Mouse (Mus musculus) liver, adult 2 months (tissue): ENCODE measurements at regions not wholly inside any gene's neighbourhood (a gene's known extent, or its start where the extent isn't known, plus 50 kb on each side); places are given as distances from the start of the nearest gene placed in this dataset.

ENCODE experiments used
- DNase-seq: peaks from one replicate; pipeline ENCODE4 v3.0.0-alpha.2; 2011; ENCODE audit warnings: low read depth, low spot score; ENCODE audit errors: extremely low read depth
- H3K27ac ChIP-seq: fragments of 200-500 bp; replicated peaks from 2 replicates; pipeline ENCODE4 v1.5.1; 2012; ENCODE audit warnings: low read depth, mild to moderate bottlenecking, control low read depth, inconsistent platforms, low read length; ENCODE audit not compliant: insufficient read depth
- H3K27me3 ChIP-seq: fragments of 200-500 bp; 2 replicates; pipeline ENCODE4 v1.6.1; 2012; ENCODE audit warnings: mild to moderate bottlenecking, moderate library complexity, low read length, inconsistent platforms; ENCODE audit not compliant: control insufficient read depth, insufficient read depth
- H3K36me3 ChIP-seq: fragments of 200-500 bp; 2 replicates; pipeline ENCODE4 v1.6.1; 2012; ENCODE audit warnings: low read length, inconsistent platforms; ENCODE audit not compliant: control insufficient read depth, insufficient read depth
- H3K4me1 ChIP-seq: fragments of 200-500 bp; 2 replicates; pipeline ENCODE4 v1.6.1; 2011; ENCODE audit warnings: low read length; ENCODE audit not compliant: control insufficient read depth, insufficient read depth
- H3K4me3 ChIP-seq: fragments of 200-500 bp; 2 replicates; pipeline ENCODE4 v1.5.1; 2011; ENCODE audit warnings: low read depth, mild to moderate bottlenecking, control low read depth, low read length, moderate library complexity; ENCODE audit not compliant: insufficient read depth
- H3K79me2 ChIP-seq: fragments of 200-500 bp; 2 replicates; pipeline ENCODE4 v1.6.1; 2012; ENCODE audit warnings: inconsistent platforms, mild to moderate bottlenecking, low read length, moderate library complexity; ENCODE audit not compliant: control insufficient read depth, insufficient read depth
- H3K9ac ChIP-seq: fragments of 200-500 bp; 2 replicates; pipeline ENCODE4 v1.6.1; 2012; ENCODE audit warnings: low read depth, mild to moderate bottlenecking, control low read depth, inconsistent platforms, low read length
- CTCF ChIP-seq: fragments of 200-500 bp; IDR thresholded peaks from 2 replicates; pipeline ENCODE4 v1.5.1; 2011; ENCODE audit warnings: low read depth, low read length, control low read depth
- POLR2A ChIP-seq: fragments of 200-500 bp; IDR thresholded peaks from 2 replicates; pipeline ENCODE4 v1.6.1; 2011; ENCODE audit warnings: low read length, control low read depth; ENCODE audit not compliant: insufficient read depth; ENCODE audit errors: extremely low read depth
- WGBS: fragments of 180-500 bp; shearing (Covaris S2); methylation state at CpG from one replicate; pipeline ENCODE4 v1.1.7; 2018; 5-methylcytosine and 5-hydroxymethylcytosine counted together

DNA sequence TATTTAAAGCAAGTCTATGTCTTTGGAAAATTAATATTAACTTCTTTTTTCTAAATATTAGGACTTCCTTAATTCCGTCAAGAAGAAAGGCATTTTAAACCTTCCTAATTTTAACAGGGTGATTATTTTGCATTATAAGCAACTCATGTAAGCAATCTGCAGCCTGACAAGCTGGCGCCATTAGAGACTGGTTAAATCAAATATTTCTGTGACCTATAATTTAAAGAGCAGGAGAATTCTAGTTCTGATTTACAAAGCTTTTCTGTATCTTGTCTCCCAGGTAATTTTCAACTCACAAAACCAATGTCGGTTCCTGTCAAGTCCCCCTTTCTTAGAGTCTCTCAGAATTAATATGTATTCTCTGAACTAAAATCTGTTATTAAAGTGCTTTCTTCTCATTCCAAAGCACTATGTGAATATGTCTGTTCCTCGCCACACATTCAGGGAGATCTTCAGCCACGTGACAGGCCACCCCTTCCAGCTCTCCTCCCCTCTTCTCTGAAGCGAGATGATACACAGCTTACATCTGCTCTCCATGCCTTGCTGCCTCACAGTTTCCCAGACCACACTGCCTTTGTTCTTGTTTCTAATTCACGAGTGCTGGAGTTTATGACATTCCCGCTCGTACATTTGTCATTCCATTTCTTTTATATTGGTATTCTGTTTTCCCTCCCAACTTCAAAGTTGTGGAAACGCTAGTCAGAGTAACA is 244.0 kb upstream of the Zic1 start:
- no peak for DNase-seq
- H3K9ac ChIP-seq, result no peak overlapping the region
- WGBS, result 60% methylated on average over 10 of the region's 10 CpGs
- no peak for TF ChIP-seq CTCF
- TF ChIP-seq POLR2A, result no peak
- no peaks in the 10 kb centered on the region for H3K79me2 ChIP-seq
- H3K27me3 ChIP-seq, result no peaks in the 10 kb centered on the region
- H3K4me3 ChIP-seq, result no peak overlapping the region
- H3K27ac ChIP-seq, result no peak overlapping the region
- H3K4me1 ChIP-seq, result no peaks in the 10 kb centered on the region
- no peaks in the 10 kb centered on the region for H3K36me3 ChIP-seq

DNA sequence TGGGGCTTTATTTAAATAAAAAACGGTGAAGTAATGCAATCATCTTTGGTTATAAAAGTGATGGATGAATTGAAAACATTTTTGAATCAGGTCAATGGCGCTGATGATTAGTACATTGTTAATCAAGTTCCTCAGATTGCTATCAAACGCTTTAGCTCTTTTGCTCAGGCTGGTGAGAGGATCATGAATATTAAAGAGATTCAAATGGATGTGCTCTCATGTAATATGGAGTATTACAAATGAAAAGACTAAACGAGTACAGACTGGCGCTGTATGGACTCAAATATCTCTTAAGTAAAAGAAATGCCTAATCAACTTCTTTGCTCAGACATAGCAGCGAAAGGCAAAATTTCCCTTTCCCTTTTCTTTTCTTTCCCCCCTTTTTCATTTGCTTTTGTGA is 236.1 kb upstream of the Zic1 start:
- no peak overlapping the region for H3K27ac ChIP-seq
- H3K79me2 ChIP-seq, result no peaks in the 10 kb centered on the region
- no peaks in the 10 kb centered on the region for H3K4me1 ChIP-seq
- no peak overlapping the region for H3K4me3 ChIP-seq
- no peak for TF ChIP-seq CTCF
- TF ChIP-seq POLR2A, result no peak
- H3K27me3 ChIP-seq, result no peaks in the 10 kb centered on the region
- 70% methylated on average over 6 of the region's 6 CpGs for WGBS
- no peak overlapping the region for H3K9ac ChIP-seq
- DNase-seq, result no peak
- H3K36me3 ChIP-seq, result no peaks in the 10 kb centered on the region

DNA sequence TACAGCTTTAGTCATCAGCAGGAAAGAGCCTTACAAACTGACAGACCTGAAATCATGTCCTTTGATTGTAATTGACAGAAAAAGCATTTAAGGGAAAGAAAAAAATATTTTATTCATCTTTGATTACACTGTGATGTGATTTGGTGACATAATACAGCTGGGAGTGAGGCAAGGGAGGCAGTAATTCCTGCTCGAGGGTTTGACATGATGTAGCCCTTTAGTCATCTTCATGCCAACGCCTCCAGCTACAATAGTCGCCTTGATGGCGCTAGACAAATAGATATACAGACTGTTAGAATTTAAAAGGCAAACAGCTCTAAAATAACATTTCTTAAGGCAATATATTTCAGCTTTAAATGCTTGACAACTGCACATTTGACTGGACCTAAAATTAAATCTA is 226.3 kb upstream of the Zic1 start:
- no peak overlapping the region for H3K4me3 ChIP-seq
- DNase-seq, result no peak
- no peak overlapping the region for H3K27ac ChIP-seq
- H3K79me2 ChIP-seq, result no peaks in the 10 kb centered on the region
- no peak overlapping the region for H3K9ac ChIP-seq
- no peaks in the 10 kb centered on the region for H3K36me3 ChIP-seq
- TF ChIP-seq POLR2A (no peak), CTCF (no peak)
- WGBS, result 65% methylated on average over 4 of the region's 4 CpGs
- no peaks in the 10 kb centered on the region for H3K27me3 ChIP-seq
- H3K4me1 ChIP-seq, result no peaks in the 10 kb centered on the region

DNA sequence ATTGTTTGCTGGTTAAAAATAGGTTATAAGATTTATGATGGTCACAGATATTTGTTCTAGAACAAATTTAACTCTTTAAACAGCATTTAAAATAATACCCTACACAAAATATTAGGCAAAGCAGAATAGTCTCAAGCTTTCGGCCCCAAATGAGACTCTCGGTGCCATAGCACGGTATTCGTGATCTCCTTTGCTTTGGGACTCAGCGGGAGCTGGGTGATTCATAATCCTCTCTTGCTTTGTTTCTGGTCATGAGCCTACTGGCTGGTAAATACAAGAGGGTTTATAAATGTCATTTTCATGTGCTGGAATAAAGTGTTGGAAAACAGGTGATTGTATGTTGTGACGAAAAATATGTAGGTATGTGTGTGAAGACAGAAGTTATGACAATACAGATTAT is 223.1 kb upstream of the Zic1 start:
- no peak for DNase-seq
- WGBS, result 85% methylated on average over 6 of the region's 6 CpGs
- Histone ChIP-seq H3K4me1 (no peaks in the 10 kb centered on the region), H3K79me2 (no peaks in the 10 kb centered on the region), H3K4me3 (no peak overlapping the region), H3K27ac (no peak overlapping the region), H3K9ac (no peak overlapping the region), H3K36me3 (no peaks in the 10 kb centered on the region), H3K27me3 (no peaks in the 10 kb centered on the region)
- TF ChIP-seq CTCF (no peak), POLR2A (no peak)

DNA sequence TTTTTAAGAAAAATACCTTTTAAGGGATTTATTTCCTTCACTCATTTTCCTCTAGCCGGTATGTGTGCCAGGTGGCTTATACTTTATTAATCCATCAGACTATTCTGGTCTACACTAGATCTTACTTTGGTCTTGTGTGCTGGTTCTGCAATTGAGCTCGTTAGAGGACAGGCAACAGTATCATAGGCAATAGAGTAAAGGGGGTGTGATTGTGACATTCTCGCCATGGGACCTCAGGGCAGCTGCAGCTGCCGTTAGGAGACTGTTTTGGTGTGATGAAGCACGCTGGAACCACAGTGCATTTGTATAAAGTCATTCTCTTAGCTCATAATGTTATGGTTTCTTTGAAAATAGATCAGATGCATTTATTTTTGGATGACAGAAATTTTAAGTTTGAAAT is 222.3 kb upstream of the Zic1 start:
- Histone ChIP-seq H3K27me3 (no peaks in the 10 kb centered on the region), H3K27ac (no peak overlapping the region), H3K79me2 (no peaks in the 10 kb centered on the region), H3K4me1 (no peaks in the 10 kb centered on the region), H3K36me3 (no peaks in the 10 kb centered on the region), H3K4me3 (no peak overlapping the region), H3K9ac (no peak overlapping the region)
- no peak for DNase-seq
- WGBS, result 61% methylated on average over 5 of the region's 5 CpGs
- no peak for TF ChIP-seq POLR2A
- TF ChIP-seq CTCF, result no peak

DNA sequence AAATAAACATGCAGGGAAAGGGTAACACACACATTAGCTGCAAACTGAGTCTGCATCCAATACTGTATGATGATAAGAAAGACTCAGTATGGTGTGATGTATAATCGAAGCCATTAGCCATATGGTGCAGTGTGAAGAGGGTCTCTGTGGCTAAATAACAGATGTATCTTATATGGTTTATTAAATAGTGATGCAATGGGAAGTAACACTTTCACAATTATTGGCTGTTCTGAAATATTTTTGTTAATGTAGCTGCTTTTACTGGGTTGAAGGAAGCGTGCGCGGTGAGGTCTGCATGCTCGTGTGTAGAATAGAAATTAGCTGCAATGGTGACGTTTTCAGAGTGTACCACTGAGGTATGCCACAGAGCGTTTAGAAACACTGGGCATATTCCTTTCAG is 221.7 kb upstream of the Zic1 start:
- Histone ChIP-seq H3K79me2 (no peaks in the 10 kb centered on the region), H3K4me1 (no peaks in the 10 kb centered on the region), H3K27ac (no peak overlapping the region), H3K9ac (no peak overlapping the region), H3K27me3 (no peaks in the 10 kb centered on the region), H3K4me3 (no peak overlapping the region), H3K36me3 (no peaks in the 10 kb centered on the region)
- DNase-seq, result no peak
- 79% methylated on average over 7 of the region's 7 CpGs for WGBS
- TF ChIP-seq POLR2A (no peak), CTCF (no peak)
